Mouse (Mus musculus) CH12.LX (cell line): ENCODE data around the gene Pwwp2b.

Source experiments
- BHLHE40 ChIP-seq: IDR thresholded peaks from 2 replicates; pipeline ENCODE4 v1.6.1; 2011; ENCODE audit warnings: mild to moderate bottlenecking, low read depth, low read length, improper control_type of control experiment
- CTCF ChIP-seq, 2 experiments: IDR thresholded peaks in 1 of 2; conservative IDR thresholded peaks in 1 of 2; 2 replicates each; pipeline ENCODE4 v1.5.1; 2011 to 2012; ENCODE audit warnings: low read depth in 2 of 2, low read length in 2 of 2, improper control_type of control experiment in 1 of 2, inconsistent platforms in 1 of 2, mild to moderate bottlenecking in 1 of 2, moderate library complexity in 1 of 2
- ELF1 ChIP-seq: IDR thresholded peaks from 2 replicates; pipeline ENCODE4 v1.6.1; 2014; ENCODE audit warnings: low read depth, mild to moderate bottlenecking, inconsistent platforms, low read length, improper control_type of control experiment
- EP300 ChIP-seq: IDR thresholded peaks from 2 replicates; pipeline ENCODE4 v1.6.1; 2011; ENCODE audit warnings: low read length, improper control_type of control experiment
- ETS1 ChIP-seq: conservative IDR thresholded peaks from 2 replicates; pipeline ENCODE4 v1.6.1; 2012; ENCODE audit warnings: low read depth, mild to moderate bottlenecking, inconsistent platforms, low read length, improper control_type of control experiment, moderate library complexity
- MAZ ChIP-seq: IDR thresholded peaks from 2 replicates; pipeline ENCODE4 v1.6.1; 2012; ENCODE audit warnings: low read depth, mild to moderate bottlenecking, inconsistent platforms, low read length, improper control_type of control experiment, moderate library complexity
- POLR2A ChIP-seq: IDR thresholded peaks from 2 replicates; pipeline ENCODE4 v1.6.1; 2011; ENCODE audit warnings: low read depth, mild to moderate bottlenecking, improper control_type of control experiment, low read length
- POLR2AphosphoS2 ChIP-seq: IDR thresholded peaks from 2 replicates; pipeline ENCODE4 v1.6.1; 2011; ENCODE audit warnings: low read depth, low read length, improper control_type of control experiment
- RCOR1 ChIP-seq: conservative IDR thresholded peaks from 2 replicates; pipeline ENCODE4 v1.6.1; 2012; ENCODE audit warnings: low read depth, mild to moderate bottlenecking, inconsistent platforms, low read length, improper control_type of control experiment

GRCm38 (mm10) chr7:139314716-139315115 lies 66.4 kb downstream of the Pwwp2b start:
- no peak for TF ChIP-seq MAZ
- TF ChIP-seq POLR2AphosphoS2, result no peak
- TF ChIP-seq CTCF (conservative IDR thresholded peaks at IDR 0.05 in 1 of 2, IDR thresholded peaks at IDR 0.05 in 1 of 2; ENCODE audit: low read depth in 2 of 2, low read length in 2 of 2), result no peak
- no peak for TF ChIP-seq ELF1
- no peak for TF ChIP-seq RCOR1
- no peak for TF ChIP-seq POLR2A
- TF ChIP-seq BHLHE40, result no peak
- no peak for TF ChIP-seq EP300
- no peak for TF ChIP-seq ETS1
